Mouse (Mus musculus) lung, postnatal 10 days (tissue): ENCODE results near the gene Coq10a.
"Not testable (repeated sequence)": the region's sequence is repeated elsewhere in the genome, so short reads cannot be mapped to it uniquely, and the experiment has no call there.

Experiments
- DNase-seq: peaks from one replicate; pipeline ENCODE4 v3.0.0; 2021

The Coq10a gene

GRCm38 (mm10) chr10:128340257-128340656, 28.5 kb downstream of the Coq10a start:
- no peak for DNase-seq

GRCm38 (mm10) chr10:128338948-128339347, 29.8 kb downstream of the Coq10a start:
- no peak for DNase-seq

- DNase-seq, result no peak
Measured at GRCm38 (mm10) chr10:128338415-128338814, 30.4 kb downstream of the Coq10a start.

GRCm38 (mm10) chr10:128337306-128338181, 31.3 kb downstream of the Coq10a start, which contains the start of gene Cs:
TSS of gene Cs (plus strand) at chr10:128337734.
- peak; percentile 98 for DNase-seq

GRCm38 (mm10) chr10:128336597-128336996, 32.2 kb downstream of the Coq10a start:
- DNase-seq, result no peak

- no peak for DNase-seq
Measured at GRCm38 (mm10) chr10:128336195-128336594, 32.6 kb downstream of the Coq10a start.

GRCm38 (mm10) chr10:128335582-128335981, 33.2 kb downstream of the Coq10a start:
- DNase-seq, result peak; percentile 87

- DNase-seq, result not testable (repeated sequence)
Measured at GRCm38 (mm10) chr10:128332358-128333249, 36.2 kb downstream of the Coq10a start.

- DNase-seq, result no peak
Measured at GRCm38 (mm10) chr10:128327610-128328009, 41.2 kb downstream of the Coq10a start.

GRCm38 (mm10) chr10:128326825-128327224, 42.0 kb downstream of the Coq10a start:
- no peak for DNase-seq

GRCm38 (mm10) chr10:128323516-128323915, 45.3 kb downstream of the Coq10a start:
- no peak for DNase-seq

GRCm38 (mm10) chr10:128322141-128323108, 46.4 kb downstream of the Coq10a start, which contains the start of gene Cnpy2:
TSS of gene Cnpy2 (plus strand) at chr10:128322459.
- peak; percentile 92 for DNase-seq

- no peak for DNase-seq
Measured at GRCm38 (mm10) chr10:128321641-128322040, 47.2 kb downstream of the Coq10a start.

GRCm38 (mm10) chr10:128315578-128315977, 53.2 kb downstream of the Coq10a start:
- DNase-seq, result no peak
